Mouse (Mus musculus): ENCODE results near the gene Fbrs.

- TF ChIP-seq POLR2A (IDR thresholded peaks at IDR 0.05; ENCODE audit: control insufficient read depth, extremely low read depth, insufficient read depth, low read length, poor library complexity) = no peak
- no peak for TF ChIP-seq CTCF (IDR thresholded peaks at IDR 0.05; ENCODE audit: borderline replicate concordance, control insufficient read depth, extremely low read depth, insufficient read depth, low read length, poor library complexity)
These were observed 41.3 kb upstream of the Fbrs start for GRCm38 (mm10) chr7:127437724-127438123.

Measured in thymus, adult 2 months (tissue).